Comparison of ENCODE assay signal across 8 mouse cellular contexts in genomic region chr5:53999831-54000230, GRCm38 (mm10). TPM values are rescaled to one million over a fixed set of nuclear protein-coding genes. Genes with fewer than 3 reads are reported as not detected.
DNase-seq lines count a peak whose midpoint lies in the region; ATAC-seq and TF ChIP-seq lines count a peak whose summit lies in the region.

No protein-coding gene starts in this region.

- H3K4me2 ChIP-seq in forebrain, embryonic 16.5 days (ENCODE audit: low read length): peak overlapping the region; percentile 89
- H3K4me2 ChIP-seq in liver, embryonic 12.5 days: peak overlapping the region; percentile 97
- peak overlapping the region; percentile 74 for H3K4me2 ChIP-seq in stomach, embryonic 15.5 days

- no peaks in the 10 kb centered on the region for H3K36me3 ChIP-seq in C2C12 (ENCODE audit: control insufficient read depth, insufficient read depth)
- H3K36me3 ChIP-seq in E14TG2a.4 (ENCODE audit: insufficient read depth, low read length): no peaks in the 10 kb centered on the region
- no peaks in the 10 kb centered on the region for H3K36me3 ChIP-seq in forebrain, embryonic 16.5 days (ENCODE audit: control insufficient read depth, insufficient read depth)
- H3K36me3 ChIP-seq in liver, embryonic 12.5 days: no peaks in the 10 kb centered on the region
- H3K36me3 ChIP-seq in stomach, embryonic 15.5 days: no peaks in the 10 kb centered on the region

- H3K9ac ChIP-seq in forebrain, embryonic 16.5 days (replicated peaks; ENCODE audit: low read depth, low read length): peak overlapping the region; percentile 2
- peak overlapping the region; percentile 84 for H3K9ac ChIP-seq in liver, embryonic 12.5 days
- no peak overlapping the region for H3K9ac ChIP-seq in stomach, embryonic 15.5 days

- H3K79me2 ChIP-seq in C2C12 (ENCODE audit: control insufficient read depth, insufficient read depth): peaks cover 63% of the 10 kb centered on the region

- no peaks in the 10 kb centered on the region for H3K27me3 ChIP-seq in C2C12 (ENCODE audit: control insufficient read depth, insufficient read depth, insufficient read length)
- H3K27me3 ChIP-seq in E14TG2a.4 (ENCODE audit: insufficient read depth, low read length): peaks cover 28% of the 10 kb centered on the region
- no peaks in the 10 kb centered on the region for H3K27me3 ChIP-seq in forebrain, embryonic 16.5 days (replicated peaks; ENCODE audit: control insufficient read depth, insufficient read depth, low read length)
- peaks cover 13% of the 10 kb centered on the region for H3K27me3 ChIP-seq in liver, embryonic 12.5 days (replicated peaks)
- H3K27me3 ChIP-seq in stomach, embryonic 15.5 days (replicated peaks): no peaks in the 10 kb centered on the region

- ATAC-seq in forebrain, embryonic 16.5 days: no peak
- no peak for ATAC-seq in liver, embryonic 12.5 days
- no peak for ATAC-seq in stomach, embryonic 15.5 days (ENCODE audit: insufficient read depth, low FRiP score, low read depth)

- H3K4me3 ChIP-seq in C2C12 (ENCODE audit: insufficient read depth, poor library complexity, severe bottlenecking): peak overlapping the region; percentile 79
- H3K4me3 ChIP-seq in E14TG2a.4 (replicated peaks; ENCODE audit: low read length): peak overlapping the region; percentile 92
- H3K4me3 ChIP-seq in forebrain, embryonic 16.5 days (replicated peaks; ENCODE audit: low read length): peak overlapping the region; percentile 91
- peak overlapping the region; percentile 86 for H3K4me3 ChIP-seq in liver, embryonic 12.5 days
- H3K4me3 ChIP-seq in stomach, embryonic 15.5 days (replicated peaks): peak overlapping the region; percentile 80

- H3K79me3 ChIP-seq in C2C12 (ENCODE audit: low read depth): peaks cover 52% of the 10 kb centered on the region

- H3K4me1 ChIP-seq in E14TG2a.4 (replicated peaks; ENCODE audit: low read depth, low read length): peaks cover 33% of the 10 kb centered on the region
- H3K4me1 ChIP-seq in forebrain, embryonic 16.5 days (replicated peaks; ENCODE audit: control insufficient read depth, insufficient read depth, low read length): peaks cover 28% of the 10 kb centered on the region
- H3K4me1 ChIP-seq in liver, embryonic 12.5 days: peaks cover 36% of the 10 kb centered on the region
- H3K4me1 ChIP-seq in stomach, embryonic 15.5 days: 0 out of 2 replicates have a peak, but pooled peaks cover 5% of the 10 kb centered on the region

- 0% methylated on average over 2 of the region's 2 CpGs for WGBS in forebrain, embryonic 16.5 days
- WGBS in liver, embryonic 12.5 days (ENCODE audit: insufficient replicate concordance): 5% methylated on average over 2 of the region's 2 CpGs
- WGBS in stomach, embryonic 15.5 days: 1% methylated on average over 2 of the region's 2 CpGs

- H3K27ac ChIP-seq in forebrain, embryonic 16.5 days (ENCODE audit: low read length): no peak overlapping the region
- H3K27ac ChIP-seq in liver, embryonic 12.5 days: no peak overlapping the region
- no peak overlapping the region for H3K27ac ChIP-seq in stomach, embryonic 15.5 days

- no peak for TF ChIP-seq CTCF in C2C12 (IDR thresholded peaks at IDR 0.05; ENCODE audit: control insufficient read depth, insufficient read depth, insufficient read length)
- TF ChIP-seq CTCF in E14TG2a.4 (conservative IDR thresholded peaks at IDR 0.05; ENCODE audit: low read length): no peak

- no peaks in the 10 kb centered on the region for H3K9me3 ChIP-seq in E14TG2a.4 (ENCODE audit: low read length)
- H3K9me3 ChIP-seq in forebrain, embryonic 16.5 days (ENCODE audit: control insufficient read depth, low read length): no peaks in the 10 kb centered on the region
- no peaks in the 10 kb centered on the region for H3K9me3 ChIP-seq in liver, embryonic 12.5 days (replicated peaks)
- no peaks in the 10 kb centered on the region for H3K9me3 ChIP-seq in stomach, embryonic 15.5 days

- DNase-seq in left cerebral cortex, postnatal 25 days (ENCODE audit: low spot score in 2 of 2): no peak
- no peak for DNase-seq in right cerebral cortex, postnatal 4 days
- no peak for DNase-seq in gastrocnemius, postnatal 25 days

- intact Hi-C loops in left cerebral cortex, postnatal 25 days (cut with DNase I): loop anchor here (2.0 to 5.0 kb wide), 3 partner anchors 53 to 128 kb away; no protein-coding TSS in a partner anchor

- no peak overlapping the region for H3ac ChIP-seq in C2C12 (ENCODE audit: control insufficient read depth, insufficient read length, low read depth)

TF ChIP-seq in C2C12, 6 proteins besides CTCF, POLR2A, EP300 and RAD21:
- peak; percentile 6 for TF ChIP-seq MYOD1 (IDR thresholded peaks at IDR 0.05; ENCODE audit: control insufficient read depth, insufficient read length, low read depth)
- TF ChIP-seq CEBPB (IDR thresholded peaks at IDR 0.05; ENCODE audit: low read depth): no peak
TF ChIP-seq in C2C12: peak in this region for 1.

RNA-seq across cellular contexts. Expression of gene Stim2, which starts 1.5 kb away (rescaled TPM):
- polyA plus RNA-seq in C2C12 (2012; fragmentation: generic; extraction: Trizol): 15.3 TPM
- 23.2 and 36.1 TPM in 2 replicates for polyA plus RNA-seq in forebrain, embryonic 16.5 days (2015; fragmentation: Nextera tagmentation; extraction: Ambion mirVana)
- polyA plus RNA-seq in liver, embryonic 12.5 days (2016; fragmentation: Nextera tagmentation; extraction: Ambion mirVana): 8.1 and 9.1 TPM in 2 replicates
- 17.9 and 19.2 TPM in 2 replicates for polyA plus RNA-seq in stomach, embryonic 15.5 days (2015; fragmentation: Nextera tagmentation; extraction: Ambion mirVana)
- total RNA-seq in left cerebral cortex, postnatal 25 days (2021): 10 to 100 TPM; 69.1 to 69.9 TPM
- total RNA-seq in gastrocnemius, postnatal 25 days (2021): 10 to 100 TPM; 26.8 to 34.9 TPM
